Comparison of ENCODE assay signal across 19 mouse cellular contexts in the genomic region with DNA sequence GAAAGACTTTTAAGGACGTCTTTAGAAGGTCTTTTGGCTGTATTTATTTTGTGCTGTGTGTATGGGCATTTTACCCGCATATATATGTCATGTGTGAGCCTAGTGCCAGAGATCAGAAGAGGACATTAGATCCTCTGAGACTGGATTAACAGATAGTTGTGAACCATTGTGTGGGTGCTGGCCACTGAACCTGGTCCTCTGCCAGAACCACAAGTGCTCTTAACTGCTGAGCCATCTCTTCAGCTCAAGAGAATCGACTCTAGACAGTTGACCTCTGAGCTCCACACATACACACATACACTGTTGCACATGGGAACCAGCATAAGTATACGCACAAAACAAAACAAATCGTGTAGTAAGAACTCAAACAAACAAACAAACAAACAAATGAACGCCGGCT.
"Had no signal": no experiment of that assay in that cellular context is flagged by ENCODE, and none has a peak within 500 bp of the region (broad histone marks: within the 10 kb centered on the region; RNA-seq: fewer than 3 reads in every experiment).

No protein-coding gene starts in this region.

- H3K27ac ChIP-seq: midbrain, embryonic 10.5 days; midbrain, embryonic 12.5 days; neural tube, embryonic 13.5 days; neural tube, embryonic 15.5 days; stomach, embryonic 15.5 days; stomach, postnatal 0 days had no signal

- ATAC-seq: midbrain, embryonic 16.5 days had no signal

- H3K36me3 ChIP-seq: midbrain, embryonic 10.5 days; midbrain, embryonic 12.5 days; neural tube, embryonic 13.5 days; neural tube, embryonic 15.5 days; stomach, embryonic 15.5 days had no signal

- H3K9me3 ChIP-seq: midbrain, embryonic 10.5 days; midbrain, embryonic 12.5 days; neural tube, embryonic 13.5 days; neural tube, embryonic 15.5 days; stomach, embryonic 15.5 days had no signal

- H3K4me3 ChIP-seq: midbrain, embryonic 10.5 days; midbrain, embryonic 12.5 days; myocyte; neural tube, embryonic 13.5 days; neural tube, embryonic 15.5 days; stomach, embryonic 15.5 days had no signal

- H3K9ac ChIP-seq: lung, embryonic 14.5 days; midbrain, embryonic 12.5 days; neural tube, embryonic 13.5 days; neural tube, embryonic 15.5 days; stomach, embryonic 15.5 days had no signal

- H3K4me1 ChIP-seq: midbrain, embryonic 12.5 days had no signal

- DNase-seq: lung, embryonic 14.5 days; lung, postnatal 10 days; lung, postnatal 4 days; midbrain, embryonic 14.5 days; retina, postnatal 1 day; right cerebral cortex, adult 18-20 months; right cerebral cortex, postnatal 25 days; right cerebral cortex, postnatal 4 days; thymus, adult 2 months; thymus, postnatal 25 days; thymus, postnatal 4 days had no signal

- H3K4me2 ChIP-seq: lung, embryonic 14.5 days; midbrain, embryonic 12.5 days; neural tube, embryonic 13.5 days; neural tube, embryonic 15.5 days; stomach, embryonic 15.5 days had no signal

- H3K27me3 ChIP-seq: midbrain, embryonic 12.5 days; neural tube, embryonic 13.5 days; neural tube, embryonic 15.5 days; stomach, embryonic 15.5 days had no signal
